Mouse (Mus musculus): ENCODE measurements around the gene Hoxd11.

- TF ChIP-seq CTCF (conservative IDR thresholded peaks at IDR 0.05; ENCODE audit: insufficient read depth, insufficient read length, low read depth, low read length) (no peak), POLR2A (IDR thresholded peaks at IDR 0.05; ENCODE audit: low read depth, low read length) (no peak)
These were observed 3.4 kb downstream of the Hoxd11 start for GRCm38 (mm10) chr2:74682796-74683195.
